8 mouse cellular contexts compared by ENCODE assay signal in the genomic region with DNA sequence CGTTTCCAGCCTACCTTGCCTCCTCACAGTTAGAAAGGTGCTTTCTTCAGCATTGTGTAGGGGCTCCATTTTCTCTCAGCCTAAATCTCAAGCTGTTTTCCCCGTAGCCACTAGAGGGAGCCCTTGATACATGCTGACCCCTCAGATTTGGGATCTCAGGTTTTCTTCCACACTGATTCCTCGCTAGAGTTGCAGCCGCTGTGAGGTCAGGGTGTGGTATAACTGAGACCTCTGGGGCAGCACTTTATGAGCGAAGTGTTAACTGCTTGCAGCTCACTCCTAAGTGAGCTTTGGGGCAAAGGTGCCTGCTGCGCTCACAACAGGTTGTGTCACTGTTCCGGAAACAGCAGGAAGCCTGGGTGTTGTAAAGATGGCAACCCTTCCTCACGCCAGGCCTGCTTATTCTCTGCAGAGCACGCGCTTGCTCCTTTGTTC. TPM values are rescaled to one million over a fixed set of nuclear protein-coding genes. Genes with fewer than 3 reads are reported as not detected.
DNase-seq lines count a peak whose midpoint lies in the region; ATAC-seq lines count a peak whose summit lies in the region.

No protein-coding gene starts in this region.

- no peaks in the 10 kb centered on the region for H3K27me3 ChIP-seq in hindbrain, embryonic 15.5 days

- 41% methylated on average over 10 of the region's 10 CpGs for WGBS in hindbrain, embryonic 15.5 days

- H3K36me3 ChIP-seq in hindbrain, embryonic 15.5 days: peaks cover 26% of the 10 kb centered on the region

- no peak overlapping the region for H3K9ac ChIP-seq in hindbrain, embryonic 15.5 days

- H3K4me1 ChIP-seq in hindbrain, embryonic 15.5 days (replicated peaks): peaks cover 16% of the 10 kb centered on the region

- peak; percentile 68 for ATAC-seq in hindbrain, embryonic 15.5 days (ENCODE audit: low FRiP score, low read depth)
- no peak for ATAC-seq in activated CD4-positive, CD25-positive, alpha-beta regulatory T cell, adult 4 months

- no peak overlapping the region for H3K27ac ChIP-seq in hindbrain, embryonic 15.5 days (replicated peaks)

- no peak overlapping the region for H3K4me2 ChIP-seq in hindbrain, embryonic 15.5 days

- DNase-seq in T-cell, adult 2 months (ENCODE audit: low spot score): peak; percentile 51
- DNase-seq in cerebellum, postnatal 10 days: peak; percentile 85 to 89
- DNase-seq in frontal cortex, postnatal 25 days (ENCODE audit: low spot score in 2 of 2): peak; percentile 60 to 77
- peak; percentile 67 to 72 for DNase-seq in layer of hippocampus, postnatal 36 days
- peak; percentile 81 for DNase-seq in lung, postnatal 36 days
- DNase-seq in retina, postnatal 7 days (ENCODE audit: low read depth, low spot score): peak; percentile 74

- H3K4me3 ChIP-seq in hindbrain, embryonic 15.5 days: no peak overlapping the region

- H3K9me3 ChIP-seq in hindbrain, embryonic 15.5 days: no peaks in the 10 kb centered on the region

RNA-seq across cellular contexts. Expression of a gene that starts 28.3 kb away (rescaled TPM):
- 0.71 and 0.80 TPM in 2 replicates for polyA plus RNA-seq in hindbrain, embryonic 15.5 days (2015; fragmentation: Nextera tagmentation; extraction: Ambion mirVana)
- 1 to 10 TPM; 1.5 to 2.0 TPM for total RNA-seq in layer of hippocampus, postnatal 36 days (2021)
- polyA plus RNA-seq in activated CD4-positive, CD25-positive, alpha-beta regulatory T cell, adult 4 months (2017; shearing (Covaris generic)): under 1 TPM; 0.24 to 0.41 TPM

RNA-seq across cellular contexts. Expression of a gene that starts 48.6 kb away (rescaled TPM):
- polyA plus RNA-seq in hindbrain, embryonic 15.5 days (2015; fragmentation: Nextera tagmentation; extraction: Ambion mirVana): 53.7 and 54.7 TPM in 2 replicates
- 10 to 100 TPM; 41.7 to 45.1 TPM for total RNA-seq in layer of hippocampus, postnatal 36 days (2021)
- 10 to 100 TPM; 35.7 to 38.4 TPM for polyA plus RNA-seq in activated CD4-positive, CD25-positive, alpha-beta regulatory T cell, adult 4 months (2017; shearing (Covaris generic))

RNA-seq across cellular contexts. Expression of a gene that starts 60.0 kb away (rescaled TPM):
- polyA plus RNA-seq in hindbrain, embryonic 15.5 days (2015; fragmentation: Nextera tagmentation; extraction: Ambion mirVana): 218 and 261 TPM in 2 replicates
- total RNA-seq in layer of hippocampus, postnatal 36 days (2021): 10 to 100 TPM; 38.5 to 45.8 TPM
- 100 to 1,000 TPM; 157 to 194 TPM for polyA plus RNA-seq in activated CD4-positive, CD25-positive, alpha-beta regulatory T cell, adult 4 months (2017; shearing (Covaris generic))
